Comparison of ENCODE assay signal across 8 mouse cellular contexts in the genomic region with DNA sequence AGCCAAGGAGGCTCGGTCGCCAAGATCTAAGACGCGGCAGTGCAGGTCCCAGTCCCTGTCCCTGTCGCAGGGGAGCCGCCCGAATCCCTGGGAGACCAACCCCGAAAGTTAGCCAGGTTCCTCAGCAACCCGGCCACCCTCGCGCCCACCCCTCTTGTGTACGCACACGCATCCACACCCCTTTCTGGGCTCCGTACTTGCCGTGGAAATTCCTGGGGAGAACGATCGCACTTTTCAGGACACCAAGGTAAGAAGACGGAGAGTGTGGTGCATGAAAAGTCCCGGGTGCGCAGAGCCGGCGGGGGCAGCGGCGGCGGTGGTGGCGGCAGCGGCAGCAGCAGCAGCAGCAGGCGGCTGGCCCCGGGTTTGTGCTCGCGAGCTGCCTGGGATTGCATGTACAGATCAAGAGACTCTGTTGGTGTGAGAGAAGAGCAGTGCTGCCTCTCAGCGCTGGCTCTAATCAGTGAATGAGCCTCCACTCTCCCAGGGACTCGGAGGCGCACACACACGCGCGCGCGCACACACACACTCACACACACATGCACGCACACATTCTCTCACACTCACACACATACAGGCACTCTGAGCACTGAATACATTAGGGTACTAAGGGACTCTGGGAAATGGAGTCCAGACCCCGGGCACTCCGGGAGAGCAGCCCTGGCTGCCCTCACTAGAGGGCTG. TPM values are rescaled to one million over a fixed set of nuclear protein-coding genes. Genes with fewer than 3 reads are reported as not detected.
A peak's percentile ranks its signal among the peaks of the same experiment; 100 is the strongest.
DNase-seq lines count a peak whose midpoint lies in the region; ATAC-seq lines count a peak whose summit lies in the region.

A gene (minus strand): TSS at position 571 of the 684 bp plus-strand sequence.

- peaks cover 2% of the 10 kb centered on the region; the same call in 1 of the 2 replicates for H3K9me3 ChIP-seq in hindbrain, embryonic 12.5 days (replicated peaks)

- no peaks in the 10 kb centered on the region; the same call in 1 of the 2 replicates for H3K4me1 ChIP-seq in brown adipose tissue, adult 24 weeks (ENCODE audit: control insufficient read depth, insufficient read depth, insufficient read length, low read length)
- peaks cover 30% of the 10 kb centered on the region for H3K4me1 ChIP-seq in hindbrain, embryonic 12.5 days

- peak; percentile 16 for DNase-seq in cerebellum, adult 8-10 months
- DNase-seq in cerebellum, adult 9-10 months = no peak
- DNase-seq in gastrocnemius, adult 18-20 months (ENCODE audit: low spot score) = no peak
- peak in 1 of 2 experiments; percentile 26 for DNase-seq in layer of hippocampus, postnatal 25 days (ENCODE audit: extremely low spot score in 1 of 2, low spot score in 1 of 2)
- DNase-seq in lung, postnatal 4 days = peak; percentile 55 to 71
- DNase-seq in right cerebral cortex, postnatal 25 days = peak; percentile 39

- under 1% methylated on average over 42 of the region's 42 CpGs for WGBS in hindbrain, embryonic 12.5 days

- peak; percentile 92 for ATAC-seq in hindbrain, embryonic 12.5 days (ENCODE audit: low FRiP score)

- H3K27me3 ChIP-seq in hindbrain, embryonic 12.5 days = peaks cover 72% of the 10 kb centered on the region

- peak within 1 kb of the TSS; percentile 70 for H3K4me3 ChIP-seq in brown adipose tissue, adult 24 weeks (ENCODE audit: insufficient read depth, low read depth, low read length)
- H3K4me3 ChIP-seq in hindbrain, embryonic 12.5 days = peak within 1 kb of the TSS; percentile 49

- H3K27ac ChIP-seq in brown adipose tissue, adult 24 weeks (replicated peaks; ENCODE audit: low read depth, low read length) = peak within 1 kb of the TSS; percentile 43
- peak within 1 kb of the TSS; percentile 83 for H3K27ac ChIP-seq in hindbrain, embryonic 12.5 days

- no peaks in the 10 kb centered on the region for H3K36me3 ChIP-seq in hindbrain, embryonic 12.5 days

- peak within 1 kb of the TSS; percentile 66 for H3K9ac ChIP-seq in hindbrain, embryonic 12.5 days

- H3K4me2 ChIP-seq in hindbrain, embryonic 12.5 days (replicated peaks) = peak within 1 kb of the TSS; percentile 74

RNA-seq across cellular contexts. Expression of the gene that starts here (rescaled TPM):
- 17.7 and 26.1 TPM in 2 replicates for polyA plus RNA-seq in brown adipose tissue, adult 24 weeks (2012; ENCODE audit: insufficient read depth, insufficient read length, missing spikeins)
- total RNA-seq in gastrocnemius, adult 18-20 months (2021) = 10 to 100 TPM; 44.2 to 50.8 TPM
- 104 and 111 TPM in 2 replicates for polyA plus RNA-seq in hindbrain, embryonic 12.5 days (2016; fragmentation: Nextera tagmentation; extraction: Ambion mirVana)
- total RNA-seq in layer of hippocampus, postnatal 25 days (2021) = 100 to 1,000 TPM; 169 to 188 TPM

Comparison
In these comparisons a context has a peak if more than half of its experiments do, and no peak if none do; other contexts are left out.
1. DNase-seq: peak in cerebellum, adult 8-10 months (single experiment), lung, postnatal 4 days (2 of 2) and right cerebral cortex, postnatal 25 days (single experiment); none in cerebellum, adult 9-10 months (single experiment) and gastrocnemius, adult 18-20 months (single experiment).